Mouse (Mus musculus) heart, postnatal 10 days (tissue): ENCODE results near the gene Plb1. TPM values are rescaled to one million over a fixed set of nuclear protein-coding genes. Genes with fewer than 3 reads are reported as not detected.
A peak's percentile ranks its signal among the peaks of the same experiment; 100 is the strongest.

Source experiments
- DNase-seq, 2 experiments: peaks; one replicate each; pipeline ENCODE4 v3.0.0; 2021
- intact Hi-C: fragments of 180-260 bp; cut with DNase I; formaldehyde crosslinking; loops from one replicate; pipeline ENCODE4 v1.15.1; 2025
- total RNA-seq, 2 experiments: library from RNA; stranded (reverse); gene quantifications; 2 replicates each; pipeline ENCODE4 v1.2.3; 2021

The Plb1 gene
- total RNA-seq, 2 experiments from 2014 or later: 1.8 to 2.1 TPM

DNA sequence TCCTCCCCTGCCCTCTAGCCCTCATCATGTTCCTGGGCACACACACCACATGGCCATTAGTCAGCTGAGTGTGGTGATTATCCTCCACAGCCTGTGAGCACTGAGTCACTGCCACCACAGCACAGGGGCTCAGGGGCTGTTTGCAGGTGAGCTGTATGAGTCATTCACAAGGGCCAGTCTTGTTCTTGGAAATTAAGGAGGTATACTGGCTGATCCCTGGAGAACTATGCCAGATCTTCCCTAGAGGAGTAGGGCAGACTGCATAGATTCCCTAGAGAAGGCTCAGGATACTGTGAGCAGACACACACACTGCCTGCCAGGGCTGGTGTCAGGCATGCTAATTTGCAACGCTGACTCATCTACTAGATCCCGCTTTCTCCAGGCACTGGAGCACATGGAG, 82.2 kb downstream of the Plb1 start:
- DNase-seq: no peak
- intact Hi-C loops: loop anchor here (5.0 kb wide), 1 partner anchor 97 kb away; no protein-coding TSS in a partner anchor

DNA sequence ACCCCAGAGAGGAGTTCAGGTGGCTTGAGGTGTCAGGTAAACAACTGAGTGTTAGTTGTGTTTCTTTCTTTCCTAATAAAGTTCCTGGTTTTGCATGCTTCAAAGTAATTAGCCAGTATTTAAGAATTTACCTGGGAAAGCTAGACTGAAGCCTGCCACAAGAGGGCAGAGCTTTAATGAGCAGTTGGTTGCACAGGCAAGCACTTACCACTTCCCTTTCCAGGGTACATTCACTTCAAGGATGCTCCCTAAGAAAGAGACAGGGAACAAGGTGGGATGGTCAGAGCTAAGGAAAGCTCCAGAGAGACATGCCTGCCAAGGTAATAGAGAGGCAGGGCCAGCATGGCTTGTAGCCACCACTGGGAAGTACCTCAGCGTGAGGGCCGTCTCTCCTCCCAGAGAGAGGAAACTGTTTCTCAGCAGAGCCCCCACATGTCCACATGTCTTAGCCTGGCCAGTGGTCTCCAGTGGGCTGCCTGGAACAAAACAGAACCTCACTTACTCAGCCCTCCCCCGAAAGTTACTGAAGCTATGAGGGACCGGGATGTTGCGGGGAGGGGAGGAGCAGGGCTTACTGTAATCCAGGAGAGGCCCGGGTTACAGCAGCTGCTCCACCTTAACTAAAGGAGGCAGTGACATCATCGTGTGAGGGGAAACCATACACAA, 89.8 kb downstream of the Plb1 start:
- peak; percentile 70 to 80 for DNase-seq
- intact Hi-C loops: loop anchor here (1.0 to 5.0 kb wide), 3 partner anchors 75 to 199 kb away; no protein-coding TSS in a partner anchor

DNA sequence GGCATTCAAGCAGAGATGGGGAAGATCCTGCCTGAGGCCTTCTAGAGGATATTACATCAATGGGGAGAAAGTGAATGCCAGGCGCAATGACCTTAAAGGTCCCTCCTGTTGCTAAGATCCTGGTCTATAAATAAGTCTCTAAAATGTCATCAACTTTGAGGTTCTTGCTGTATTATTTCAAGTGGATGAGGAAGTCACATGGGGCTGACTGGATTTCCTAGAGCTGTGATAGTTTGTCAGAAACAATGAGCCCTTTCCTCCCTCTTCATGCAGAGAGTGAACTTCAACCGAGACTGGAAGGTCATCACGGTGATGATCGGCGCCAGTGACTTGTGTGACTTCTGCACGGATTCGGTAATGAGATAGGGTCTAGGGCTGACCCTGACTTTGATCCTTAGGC, 95.6 kb downstream of the Plb1 start:
- intact Hi-C loops: no loop called here

DNA sequence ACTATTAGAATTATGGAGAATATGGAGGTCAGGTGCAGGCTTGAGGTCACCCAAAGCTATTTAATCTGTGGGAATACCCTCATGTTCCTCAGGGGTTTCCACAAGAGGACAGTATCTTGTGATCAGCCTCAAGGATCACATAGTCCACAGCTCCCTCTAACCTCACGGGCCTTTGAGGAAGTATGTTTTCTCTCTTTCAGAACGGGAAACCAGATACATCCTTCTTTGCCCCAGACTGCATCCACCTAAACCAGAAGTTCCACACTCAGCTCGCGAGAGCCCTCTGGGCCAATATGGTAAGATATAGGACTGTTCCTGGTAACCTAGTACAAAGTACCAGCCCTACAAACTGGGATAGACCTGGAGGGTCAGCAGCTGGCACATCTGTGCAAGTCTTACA, 100.1 kb downstream of the Plb1 start:
- intact Hi-C loops: no loop called here
- DNase-seq: no peak

More for the DNA sequence above, 95.6 kb downstream of the Plb1 start:
- no peak for DNase-seq

DNA sequence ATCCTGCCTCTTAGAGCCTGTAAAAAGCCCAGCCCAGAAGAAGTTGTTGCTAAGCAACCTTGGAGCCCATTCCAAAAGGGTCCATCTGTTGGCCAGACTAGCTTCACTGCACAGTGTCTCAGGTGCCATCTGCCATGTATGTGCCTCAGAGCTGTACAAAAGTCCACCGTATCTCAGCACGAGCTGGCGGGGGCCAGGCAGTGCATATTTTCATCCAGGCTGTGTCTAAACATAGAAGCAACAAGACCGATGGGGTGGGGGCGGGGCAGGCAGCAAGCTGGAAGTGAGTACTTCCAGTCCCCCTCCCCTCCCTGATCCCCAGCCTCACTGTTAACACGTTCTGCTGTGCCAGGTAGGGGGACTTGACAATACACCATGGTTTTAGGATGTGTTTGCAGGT, 102.7 kb downstream of the Plb1 start:
- peak; percentile 85 to 89 for DNase-seq
- intact Hi-C loops: loop anchor here (5.0 kb wide), 2 partner anchors 77 to 127 kb away; no protein-coding TSS in a partner anchor

DNA sequence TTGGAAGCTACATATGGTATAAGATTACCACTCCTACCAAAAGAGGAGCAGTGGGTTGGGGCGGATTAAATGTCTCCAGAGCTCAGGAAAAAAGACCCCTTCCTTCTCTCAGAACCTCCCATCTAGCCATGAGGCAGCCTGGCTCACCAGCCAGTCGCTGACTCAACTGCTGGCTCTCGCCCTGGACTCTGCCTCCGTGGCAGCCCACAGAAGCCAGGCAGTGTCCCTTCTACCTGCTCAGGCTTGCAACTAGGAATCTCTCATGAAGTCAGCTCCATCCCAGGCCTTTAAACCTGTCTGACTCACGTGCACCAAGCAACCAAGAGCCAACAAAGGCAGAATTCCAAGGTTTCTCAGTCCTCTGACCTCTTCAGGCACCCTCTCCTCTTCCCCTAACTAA, 103.6 kb downstream of the Plb1 start:
- intact Hi-C loops: loop anchor here (5.0 kb wide), 2 partner anchors 76 to 126 kb away; no protein-coding TSS in a partner anchor

DNA sequence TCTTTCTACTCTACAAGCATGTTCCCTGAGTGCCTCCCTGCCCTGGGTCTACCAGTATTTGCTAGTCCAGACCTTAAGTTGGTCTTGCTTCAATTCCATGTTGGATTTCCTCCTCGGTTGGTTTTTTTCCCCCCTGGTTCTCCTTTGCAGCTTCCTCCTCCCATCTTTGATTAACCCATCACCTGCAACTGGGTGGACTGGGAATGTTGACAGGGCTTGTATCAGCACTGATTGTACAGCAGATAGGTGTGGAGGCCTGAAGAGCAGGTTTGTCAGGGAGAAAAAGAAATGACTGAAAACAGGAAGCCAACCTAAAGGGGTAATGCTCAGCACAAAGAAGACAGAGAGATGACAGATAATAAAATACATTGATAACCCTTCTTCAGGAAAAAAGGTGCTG, 104.8 kb downstream of the Plb1 start:
- no peak for DNase-seq
- intact Hi-C loops: loop anchor here (5.0 kb wide), 2 partner anchors 75 to 125 kb away; no protein-coding TSS in a partner anchor

More for the DNA sequence above, 103.6 kb downstream of the Plb1 start:
- peak in 1 of 2 experiments; percentile 35 for DNase-seq

DNA sequence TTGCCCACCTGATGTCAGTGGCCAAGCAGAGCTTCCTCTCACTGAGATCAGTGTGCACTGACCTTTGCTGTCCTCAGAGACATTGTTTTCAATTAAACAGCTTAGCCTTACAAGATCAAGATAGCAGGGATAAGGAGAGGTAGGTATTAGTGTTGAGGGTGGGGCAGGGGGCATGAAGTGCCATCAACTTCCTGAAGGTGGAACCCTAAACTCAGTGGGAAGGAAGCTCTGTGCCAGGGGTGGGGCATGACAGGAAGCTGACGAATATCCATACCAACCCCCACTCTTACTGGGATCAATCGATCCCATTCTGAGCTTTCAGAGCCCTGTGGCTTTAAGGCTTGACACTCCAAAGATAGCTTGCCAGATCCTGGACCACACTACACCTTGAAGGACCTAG, 105.8 kb downstream of the Plb1 start:
- intact Hi-C loops: loop anchor here (5.0 kb wide), 2 partner anchors 74 to 124 kb away; no protein-coding TSS in a partner anchor

DNA sequence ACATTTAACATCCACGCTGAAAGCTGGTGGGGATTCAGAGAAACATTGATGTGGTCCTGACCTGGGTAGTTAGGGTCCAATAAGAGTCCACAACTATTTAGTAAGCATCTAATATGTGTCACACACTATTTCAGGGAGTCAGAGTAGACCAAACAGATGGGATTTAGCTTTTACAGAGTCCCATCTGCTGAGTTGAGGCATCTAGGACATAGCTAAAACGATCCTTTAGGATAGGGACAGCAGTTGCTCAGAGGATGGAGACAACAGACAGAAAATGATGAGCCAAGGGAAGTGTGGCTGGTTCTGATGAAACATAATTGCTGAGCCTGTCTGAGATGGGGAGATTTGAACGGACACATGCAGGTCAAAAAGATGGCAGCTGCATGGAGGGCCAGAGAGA, 106.3 kb downstream of the Plb1 start:
- intact Hi-C loops: loop anchor here (5.0 kb wide), 2 partner anchors 74 to 124 kb away; no protein-coding TSS in a partner anchor
- no peak for DNase-seq

More for the DNA sequence above, 105.8 kb downstream of the Plb1 start:
- DNase-seq: no peak

DNA sequence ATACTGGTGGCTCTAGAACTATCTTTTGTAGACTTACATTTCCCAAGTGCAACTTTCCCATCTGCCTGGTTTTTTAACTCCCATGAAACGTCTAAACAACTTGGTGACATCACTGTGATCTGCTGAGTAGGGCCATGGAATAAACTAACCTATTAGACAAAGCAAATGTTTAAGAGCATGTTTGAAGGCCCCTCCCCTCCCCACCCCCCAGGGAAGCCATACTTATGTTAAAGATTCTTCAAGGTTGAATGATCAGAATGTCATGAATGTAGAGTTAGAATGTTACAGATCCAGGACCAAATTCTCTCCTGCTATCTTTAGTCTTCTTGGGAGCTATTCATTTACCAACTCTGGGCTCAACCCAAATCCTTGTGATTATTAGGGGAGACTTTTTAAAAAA, 107.7 kb downstream of the Plb1 start:
- intact Hi-C loops: no loop called here
- no peak for DNase-seq

DNA sequence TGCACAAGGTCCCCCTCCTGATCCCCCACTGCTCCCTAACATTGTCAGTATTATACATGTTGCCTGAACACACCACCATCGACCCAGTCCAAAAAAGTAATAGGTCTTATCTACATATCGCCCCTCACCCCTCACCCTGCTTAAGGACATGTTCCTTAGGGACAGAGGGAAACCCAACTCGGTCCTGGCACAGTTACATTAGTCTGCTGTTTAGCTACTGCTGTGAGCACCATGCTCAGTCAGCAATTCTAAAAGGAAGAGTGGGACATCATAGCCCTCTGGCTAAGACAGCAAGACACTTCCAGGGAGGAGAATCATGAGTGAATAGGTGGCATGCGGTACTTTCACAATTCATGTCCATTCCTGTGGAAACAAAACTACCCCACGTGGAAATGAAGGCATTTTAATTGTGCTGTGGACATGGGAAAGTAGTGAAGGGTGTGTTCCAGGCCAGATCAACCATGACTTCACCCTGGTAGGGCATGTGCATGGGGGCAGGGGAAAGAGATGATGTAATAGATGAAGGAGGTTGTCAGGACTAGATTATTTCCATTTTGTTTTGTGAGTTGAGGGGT, 110.3 kb downstream of the Plb1 start:
- intact Hi-C loops: no loop called here
- no peak for DNase-seq

DNA sequence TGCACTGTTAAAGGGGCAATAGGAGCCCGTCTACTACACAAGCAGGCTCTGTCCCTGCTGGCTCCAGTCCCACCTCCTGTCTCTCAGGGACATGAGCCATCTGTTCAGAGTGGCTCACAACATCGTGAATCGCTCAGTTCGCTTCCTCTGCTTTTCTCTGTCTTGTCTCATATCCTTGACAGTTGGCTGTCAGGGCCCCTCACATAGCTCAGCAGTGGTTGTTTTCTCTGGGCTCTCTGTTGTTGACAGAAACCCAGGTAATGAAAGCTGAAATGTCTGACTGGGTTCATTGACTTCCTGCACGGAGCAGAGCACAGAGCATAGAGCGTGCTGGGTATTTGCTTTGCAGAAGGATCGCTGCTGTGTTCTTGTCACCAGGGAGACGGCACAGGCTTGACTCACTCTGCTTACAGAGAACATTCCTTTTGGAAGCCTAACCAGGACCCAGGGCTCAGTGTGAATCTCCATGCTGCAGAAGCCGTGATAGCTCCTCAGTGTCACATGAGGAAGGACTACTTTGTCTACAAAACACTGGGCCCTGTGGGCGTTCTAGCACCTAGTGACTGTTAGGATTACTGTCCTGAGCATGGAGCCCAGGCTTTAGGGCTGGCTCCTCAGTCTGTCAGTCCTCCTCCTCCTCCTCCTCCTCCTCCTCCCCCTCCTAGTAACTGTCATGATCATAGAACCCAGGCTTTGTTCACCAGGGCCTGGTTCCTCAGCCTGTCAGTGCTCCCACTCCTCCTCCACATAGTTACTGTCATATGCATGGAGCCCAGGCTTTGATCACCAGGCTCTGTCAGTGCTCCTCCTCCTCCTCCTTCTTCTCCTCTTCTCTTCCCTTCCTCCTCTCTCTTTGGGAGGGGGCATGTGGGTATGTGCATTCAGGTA, 113.8 kb downstream of the Plb1 start:
- intact Hi-C loops: no loop called here
- peak; percentile 87 for DNase-seq

DNA sequence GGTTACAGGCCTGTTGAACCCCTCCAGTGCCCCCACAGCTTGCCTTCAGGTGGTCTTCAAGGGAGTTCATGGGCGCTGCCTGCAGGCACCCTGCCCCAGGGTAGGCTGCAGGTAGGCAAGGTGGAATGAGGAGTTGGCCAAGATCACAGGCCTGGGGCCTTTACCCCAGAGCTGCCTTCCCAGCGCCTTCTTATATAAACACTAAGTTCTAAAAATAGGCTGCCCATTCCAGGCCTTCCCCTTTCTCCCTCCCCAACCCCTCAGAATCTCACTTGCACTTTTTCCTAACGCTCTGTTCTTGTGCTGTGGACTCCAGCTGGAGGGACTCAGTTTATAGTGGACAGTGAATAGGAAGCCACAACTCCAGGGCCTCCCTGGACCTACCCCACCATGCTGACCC, 117.2 kb downstream of the Plb1 start:
- intact Hi-C loops: loop anchor here (2.0 kb wide), 1 partner anchor 65 kb away; no protein-coding TSS in a partner anchor
- peak; percentile 47 to 50 for DNase-seq

DNA sequence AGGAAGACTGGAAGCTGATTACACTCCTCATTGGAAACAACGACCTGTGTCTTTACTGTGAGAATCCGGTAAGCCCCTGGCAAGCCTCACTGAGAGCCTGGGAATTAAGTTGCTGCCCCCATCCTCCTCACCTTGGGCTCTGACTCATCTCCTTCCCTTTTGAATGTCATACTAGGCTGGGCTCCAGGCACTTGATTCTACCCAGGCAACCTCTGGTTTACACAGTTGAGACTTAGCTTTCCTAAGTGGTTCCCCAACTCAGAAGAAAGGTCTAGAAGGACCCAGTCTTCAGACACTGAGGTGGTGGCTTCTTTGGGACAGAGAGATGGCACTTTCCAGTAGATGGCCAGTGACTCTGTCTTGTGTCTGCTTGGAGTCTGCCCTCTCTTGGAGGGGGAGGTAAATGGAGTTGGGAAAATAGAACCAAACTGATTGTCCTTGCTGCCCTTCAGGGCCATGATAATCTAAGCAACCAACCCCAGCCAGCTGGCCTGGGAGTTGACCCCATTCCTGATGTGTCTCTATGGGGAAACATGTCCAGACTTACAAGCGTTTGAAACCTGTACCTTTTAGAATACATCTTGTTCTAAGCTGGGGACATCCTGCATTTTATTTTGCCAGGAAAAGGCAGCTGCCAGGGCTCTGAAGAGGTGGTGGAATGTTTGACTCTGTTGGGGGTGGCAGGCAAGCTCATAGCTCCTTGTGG, 118.2 kb downstream of the Plb1 start:
- peak; percentile 42 to 45 for DNase-seq
- intact Hi-C loops: loop anchor here (2.0 kb wide), 1 partner anchor 64 kb away; no protein-coding TSS in a partner anchor

DNA sequence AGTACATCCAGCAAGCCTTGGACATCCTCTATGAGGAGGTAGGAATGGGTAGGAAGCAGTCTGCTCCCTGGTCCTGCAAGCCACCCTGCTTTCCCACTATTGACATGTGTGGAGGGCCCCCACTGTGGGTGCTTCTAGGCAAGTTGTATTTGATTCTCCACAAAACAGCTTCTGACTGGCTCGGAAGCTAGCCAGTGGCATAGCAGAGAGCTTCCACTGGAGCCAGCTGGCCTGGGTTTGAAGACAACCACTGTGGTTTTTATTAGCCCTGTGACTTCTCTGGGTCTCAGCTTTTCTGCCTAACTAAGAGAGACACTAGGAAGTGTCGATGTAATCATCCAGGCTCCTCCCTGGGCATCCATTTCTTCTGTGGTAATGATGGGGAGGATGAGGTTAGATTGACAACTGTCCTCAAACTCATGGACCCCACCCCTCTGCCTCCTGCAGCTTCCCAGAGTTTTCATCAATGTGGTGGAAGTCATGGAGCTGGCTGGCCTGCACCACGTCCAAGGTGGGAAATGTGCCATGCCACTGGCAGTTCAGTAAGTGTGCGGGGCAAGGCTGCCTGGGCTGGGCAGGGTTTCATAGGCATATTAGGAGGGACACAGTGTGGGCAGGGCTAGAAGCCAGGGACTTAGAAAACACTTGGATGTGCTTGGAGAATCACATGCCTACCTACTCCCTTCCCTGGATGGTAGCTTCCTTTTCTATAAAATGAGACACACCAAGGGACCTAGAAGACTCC, 119.4 kb downstream of the Plb1 start:
- DNase-seq: no peak
- intact Hi-C loops: loop anchor here (2.0 kb wide), 1 partner anchor 63 kb away; no protein-coding TSS in a partner anchor

DNA sequence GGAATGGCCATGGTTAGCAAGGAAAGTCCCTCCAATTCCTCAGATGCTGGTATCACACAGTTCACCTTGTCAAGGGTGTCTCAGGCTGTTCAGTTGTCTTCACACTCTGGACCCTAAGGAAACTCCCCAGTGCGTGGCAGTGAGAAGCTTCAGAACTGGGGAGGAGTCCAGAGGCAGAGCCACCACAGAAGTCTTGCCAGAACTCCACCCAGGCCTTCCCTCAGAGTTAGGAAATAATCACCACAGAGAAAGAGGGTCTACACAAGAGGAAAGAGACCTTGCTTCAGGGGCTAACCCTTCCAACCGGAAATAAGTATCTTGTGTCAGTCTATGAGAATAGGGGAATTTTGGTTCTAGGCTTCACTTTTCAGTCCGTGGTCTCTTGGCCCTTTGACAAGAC, 120.3 kb downstream of the Plb1 start:
- no peak for DNase-seq
- intact Hi-C loops: no loop called here

DNA sequence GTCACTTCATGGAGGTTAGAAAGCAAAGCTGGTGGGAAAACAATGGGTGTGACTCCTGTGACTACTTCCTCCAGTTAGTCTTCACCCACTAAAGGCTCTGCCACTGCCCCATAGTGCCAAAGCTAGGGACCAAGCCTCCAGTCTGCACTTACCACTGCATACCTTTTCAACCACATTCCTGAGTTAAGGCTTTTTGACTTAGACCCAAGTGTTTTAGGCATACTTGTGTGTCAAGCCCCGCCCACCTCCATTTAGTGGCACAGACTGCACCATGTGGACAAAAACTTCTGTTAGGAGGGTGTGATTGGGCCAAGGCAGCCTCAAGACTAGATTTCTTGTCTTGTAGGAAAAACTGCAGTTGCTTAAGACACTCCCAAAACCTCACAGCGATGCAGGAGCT, 120.8 kb downstream of the Plb1 start:
- no peak for DNase-seq
- intact Hi-C loops: no loop called here

DNA sequence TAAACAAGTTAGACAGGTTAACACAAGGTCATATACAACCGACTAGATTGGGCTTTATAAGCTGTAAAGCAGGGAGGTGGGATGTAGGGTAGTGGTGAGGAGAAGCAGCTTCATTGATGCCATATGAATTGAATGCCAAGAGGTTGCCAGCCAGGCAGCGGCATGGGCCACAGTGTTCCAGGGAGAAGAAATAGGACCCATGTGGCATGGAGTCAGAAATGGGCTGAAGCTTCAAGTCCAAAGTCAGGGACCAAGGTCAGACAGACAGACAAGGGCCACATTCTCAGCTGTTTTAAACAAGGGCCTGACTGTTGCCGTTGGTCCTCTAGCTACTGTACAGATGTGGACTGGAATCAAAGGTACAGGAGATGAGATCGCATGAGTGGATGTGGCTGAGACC, 128.0 kb downstream of the Plb1 start:
- intact Hi-C loops: no loop called here
- no peak for DNase-seq

DNA sequence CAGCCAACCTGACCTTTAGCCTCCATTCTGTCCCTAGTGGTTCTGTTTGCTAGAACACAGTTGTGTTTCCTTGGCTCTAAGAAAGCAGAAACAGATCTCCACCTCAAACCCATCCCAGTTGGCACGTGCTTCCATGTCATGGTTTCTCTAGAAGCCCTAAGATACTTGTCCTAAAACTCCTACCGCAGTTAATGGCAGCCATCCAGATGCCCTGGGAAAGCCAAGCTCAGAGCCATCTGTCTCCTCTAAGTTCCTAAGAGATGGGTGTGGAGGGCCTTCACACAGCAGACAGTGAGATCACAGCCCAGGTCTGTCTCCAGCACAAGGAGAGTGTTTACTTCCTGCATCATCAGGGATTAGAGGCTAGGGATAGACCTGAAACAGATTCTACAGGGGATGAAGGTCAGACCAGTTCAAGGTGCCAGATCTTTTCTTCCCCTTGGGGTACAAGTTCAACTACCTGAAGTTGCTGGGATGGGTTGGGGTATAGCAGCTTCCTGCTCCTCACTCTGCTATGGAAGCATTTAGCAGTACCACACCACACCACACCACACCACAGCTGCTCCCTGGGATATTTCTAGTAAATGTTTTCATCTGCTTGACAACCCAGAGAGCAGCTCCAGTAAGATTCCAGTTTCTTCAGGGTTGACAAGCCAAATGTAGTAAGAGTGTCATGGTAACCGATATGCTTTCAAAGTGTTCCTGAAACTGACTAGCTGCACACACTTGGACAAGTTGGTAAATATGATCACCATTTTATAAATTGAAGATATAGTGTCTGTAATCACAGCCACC, 129.1 kb downstream of the Plb1 start:
- intact Hi-C loops: no loop called here
- DNase-seq: no peak
